Mouse (Mus musculus): ENCODE measurements around the gene Larp1. TPM values are rescaled to one million over a fixed set of nuclear protein-coding genes. Genes with fewer than 3 reads are reported as not detected.

The Larp1 gene
- polyA plus RNA-seq, 1 experiment from 2014 or later: 18.2 TPM

DNA sequence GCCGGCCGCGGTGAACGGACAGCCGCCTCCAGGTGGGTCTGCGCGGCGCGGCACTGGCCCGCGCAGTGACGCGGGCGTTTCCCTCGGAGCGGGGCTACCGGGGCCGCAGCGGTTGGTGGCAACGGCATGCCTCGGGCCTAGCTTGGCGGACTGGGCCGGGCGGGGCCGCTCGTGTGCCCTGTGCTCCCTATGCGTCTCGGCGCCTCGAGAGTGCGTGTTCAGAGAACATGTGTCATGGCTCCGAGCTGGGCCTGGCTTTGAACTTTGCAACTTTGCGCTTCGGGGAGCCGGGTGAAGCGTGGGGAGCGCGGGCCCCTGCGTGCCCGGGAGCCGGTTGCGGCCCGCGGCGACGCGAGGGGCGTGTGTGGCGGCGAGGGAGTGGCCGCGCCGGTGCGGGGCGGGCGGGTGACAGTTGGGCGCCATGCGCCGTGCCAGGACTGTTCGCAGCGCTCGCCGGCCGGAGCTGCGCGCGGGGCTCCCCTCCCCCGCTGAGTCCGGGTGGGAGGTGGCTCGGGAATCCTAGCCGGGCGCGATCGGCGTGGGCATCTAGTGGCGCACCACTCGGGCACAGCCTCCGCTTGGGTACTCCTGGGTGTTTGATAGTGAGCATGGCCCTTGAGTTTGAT is 765 bp downstream of the Larp1 start:
- H3K4me1 ChIP-seq (replicated peaks; ENCODE audit: control insufficient read depth, insufficient read depth, low read length): peaks cover 5% of the 10 kb centered on the region
- H3K4me3 ChIP-seq (ENCODE audit: low read depth, low read length): peak overlapping the region; percentile 77
- H3K27me3 ChIP-seq (ENCODE audit: control insufficient read depth, insufficient read depth, low read length): no peaks in the 10 kb centered on the region
- H3K4me2 ChIP-seq (replicated peaks; ENCODE audit: low read depth, low read length): peak overlapping the region; percentile 87
- no peaks in the 10 kb centered on the region for H3K36me3 ChIP-seq (ENCODE audit: control insufficient read depth, insufficient read depth, low read length)
- WGBS: under 1% methylated on average over 62 of the region's 78 CpGs
- peak; percentile 64 for DNase-seq (ENCODE audit: low spot score)
- peak overlapping the region; percentile 86 for H3K9ac ChIP-seq (ENCODE audit: low read depth, low read length)
- peak; percentile 68 for ATAC-seq (ENCODE audit: low FRiP score)
- no peaks in the 10 kb centered on the region for H3K9me3 ChIP-seq (ENCODE audit: control insufficient read depth, low read length)
- H3K27ac ChIP-seq (ENCODE audit: low read depth, low read length): peak overlapping the region; percentile 89

- Histone ChIP-seq H3K36me3 (ENCODE audit: control insufficient read depth, insufficient read depth, low read length) (no peaks in the 10 kb centered on the region), H3K4me2 (replicated peaks; ENCODE audit: low read depth, low read length) (peak overlapping the region; percentile 87), H3K9me3 (ENCODE audit: control insufficient read depth, low read length) (no peaks in the 10 kb centered on the region), H3K4me3 (ENCODE audit: low read depth, low read length) (peak overlapping the region; percentile 77), H3K27ac (ENCODE audit: low read depth, low read length) (no peak overlapping the region), H3K4me1 (replicated peaks; ENCODE audit: control insufficient read depth, insufficient read depth, low read length) (peaks cover 5% of the 10 kb centered on the region), H3K9ac (ENCODE audit: low read depth, low read length) (peak overlapping the region; percentile 86), H3K27me3 (ENCODE audit: control insufficient read depth, insufficient read depth, low read length) (no peaks in the 10 kb centered on the region)
- WGBS: 3% methylated on average over 16 of the region's 16 CpGs
- no peak for ATAC-seq (ENCODE audit: low FRiP score)
- DNase-seq (ENCODE audit: low spot score): peak; percentile 44
These were observed 1.4 kb downstream of the Larp1 start for GRCm38 (mm10) chr11:58010226-58010781.

DNA sequence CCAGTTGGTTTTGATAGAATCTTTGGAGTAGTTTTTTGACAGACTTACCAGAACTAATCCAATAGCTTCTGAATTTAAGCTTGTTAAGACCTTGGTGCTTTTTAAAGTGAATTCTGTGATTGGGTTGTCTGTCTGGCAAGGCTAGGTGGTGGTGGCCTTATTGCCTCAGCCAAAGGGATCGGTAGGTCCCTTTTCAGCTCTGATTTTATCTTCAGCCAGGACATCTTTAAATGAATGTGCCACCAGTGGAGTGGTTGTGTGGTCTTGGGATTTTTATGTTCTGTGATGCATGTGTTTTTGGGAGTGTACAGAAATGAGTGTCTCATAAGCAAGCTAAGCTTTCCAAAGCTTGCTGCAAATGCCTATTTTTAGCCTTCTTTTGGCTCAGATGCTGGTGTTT is 2.1 kb downstream of the Larp1 start:
- no peaks in the 10 kb centered on the region for H3K36me3 ChIP-seq (ENCODE audit: control insufficient read depth, insufficient read depth, low read length)
- no peak overlapping the region for H3K27ac ChIP-seq (ENCODE audit: low read depth, low read length)
- ATAC-seq (ENCODE audit: low FRiP score): no peak
- H3K9me3 ChIP-seq (ENCODE audit: control insufficient read depth, low read length): no peaks in the 10 kb centered on the region
- peak overlapping the region; percentile 6; the same call in 1 of the 2 replicates for H3K4me3 ChIP-seq (ENCODE audit: low read depth, low read length)
- H3K27me3 ChIP-seq (ENCODE audit: control insufficient read depth, insufficient read depth, low read length): no peaks in the 10 kb centered on the region
- H3K4me1 ChIP-seq (replicated peaks; ENCODE audit: control insufficient read depth, insufficient read depth, low read length): peaks cover 5% of the 10 kb centered on the region
- DNase-seq (ENCODE audit: low spot score): no peak
- H3K4me2 ChIP-seq (replicated peaks; ENCODE audit: low read depth, low read length): peak overlapping the region; percentile 87; the same call in 1 of the 2 replicates
- no peak overlapping the region for H3K9ac ChIP-seq (ENCODE audit: low read depth, low read length)
- WGBS: 53% methylated on average over 1 of the region's 1 CpGs

GRCm38 (mm10) chr11:58011813-58012212 is 2.9 kb downstream of the Larp1 start:
- Histone ChIP-seq H3K4me2 (replicated peaks; ENCODE audit: low read depth, low read length) (no peak overlapping the region), H3K9ac (ENCODE audit: low read depth, low read length) (no peak overlapping the region), H3K27me3 (ENCODE audit: control insufficient read depth, insufficient read depth, low read length) (no peaks in the 10 kb centered on the region), H3K4me3 (ENCODE audit: low read depth, low read length) (no peak overlapping the region), H3K9me3 (ENCODE audit: control insufficient read depth, low read length) (no peaks in the 10 kb centered on the region), H3K27ac (ENCODE audit: low read depth, low read length) (no peak overlapping the region), H3K36me3 (ENCODE audit: control insufficient read depth, insufficient read depth, low read length) (no peaks in the 10 kb centered on the region), H3K4me1 (replicated peaks; ENCODE audit: control insufficient read depth, insufficient read depth, low read length) (peaks cover 5% of the 10 kb centered on the region)
- DNase-seq (ENCODE audit: low spot score) (no peak), ATAC-seq (ENCODE audit: low FRiP score) (no peak)
- 83% methylated on average over 4 of the region's 4 CpGs for WGBS

GRCm38 (mm10) chr11:58012674-58013073 is 3.8 kb downstream of the Larp1 start:
- Histone ChIP-seq H3K9ac (ENCODE audit: low read depth, low read length) (no peak overlapping the region), H3K4me3 (ENCODE audit: low read depth, low read length) (no peak overlapping the region), H3K27ac (ENCODE audit: low read depth, low read length) (no peak overlapping the region), H3K4me1 (replicated peaks; ENCODE audit: control insufficient read depth, insufficient read depth, low read length) (peaks cover 5% of the 10 kb centered on the region), H3K9me3 (ENCODE audit: control insufficient read depth, low read length) (no peaks in the 10 kb centered on the region), H3K36me3 (ENCODE audit: control insufficient read depth, insufficient read depth, low read length) (no peaks in the 10 kb centered on the region), H3K27me3 (ENCODE audit: control insufficient read depth, insufficient read depth, low read length) (no peaks in the 10 kb centered on the region), H3K4me2 (replicated peaks; ENCODE audit: low read depth, low read length) (no peak overlapping the region)
- ATAC-seq (ENCODE audit: low FRiP score) (no peak), DNase-seq (ENCODE audit: low spot score) (no peak)
- WGBS: 79% methylated on average over 1 of the region's 1 CpGs

DNA sequence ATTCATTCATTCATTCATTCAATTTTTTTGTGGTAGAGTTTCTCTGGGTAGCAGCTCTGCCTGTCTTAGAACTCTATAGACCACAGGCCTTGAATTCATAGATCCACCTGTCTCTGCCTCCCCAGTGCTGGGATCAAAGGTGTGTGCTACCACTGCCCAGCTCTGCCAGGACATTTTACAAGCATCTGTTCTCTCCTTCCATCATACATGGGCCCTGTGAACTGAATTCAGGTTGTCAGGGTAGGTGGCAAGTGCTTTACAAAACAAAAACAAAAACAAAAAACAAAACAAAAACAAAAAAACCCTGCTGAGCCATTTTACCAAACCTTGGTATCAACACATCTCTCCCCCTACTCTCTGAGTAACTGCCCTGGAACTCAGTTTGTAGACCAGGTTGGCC is 4.2 kb downstream of the Larp1 start:
- H3K4me2 ChIP-seq (replicated peaks; ENCODE audit: low read depth, low read length): no peak overlapping the region
- no peaks in the 10 kb centered on the region for H3K27me3 ChIP-seq (ENCODE audit: control insufficient read depth, insufficient read depth, low read length)
- no peaks in the 10 kb centered on the region for H3K36me3 ChIP-seq (ENCODE audit: control insufficient read depth, insufficient read depth, low read length)
- ATAC-seq (ENCODE audit: low FRiP score): no peak
- H3K9me3 ChIP-seq (ENCODE audit: control insufficient read depth, low read length): no peaks in the 10 kb centered on the region
- H3K4me3 ChIP-seq (ENCODE audit: low read depth, low read length): no peak overlapping the region
- peaks cover 5% of the 10 kb centered on the region for H3K4me1 ChIP-seq (replicated peaks; ENCODE audit: control insufficient read depth, insufficient read depth, low read length)
- no peak overlapping the region for H3K27ac ChIP-seq (ENCODE audit: low read depth, low read length)
- no peak overlapping the region for H3K9ac ChIP-seq (ENCODE audit: low read depth, low read length)
- no peak for DNase-seq (ENCODE audit: low spot score)

DNA sequence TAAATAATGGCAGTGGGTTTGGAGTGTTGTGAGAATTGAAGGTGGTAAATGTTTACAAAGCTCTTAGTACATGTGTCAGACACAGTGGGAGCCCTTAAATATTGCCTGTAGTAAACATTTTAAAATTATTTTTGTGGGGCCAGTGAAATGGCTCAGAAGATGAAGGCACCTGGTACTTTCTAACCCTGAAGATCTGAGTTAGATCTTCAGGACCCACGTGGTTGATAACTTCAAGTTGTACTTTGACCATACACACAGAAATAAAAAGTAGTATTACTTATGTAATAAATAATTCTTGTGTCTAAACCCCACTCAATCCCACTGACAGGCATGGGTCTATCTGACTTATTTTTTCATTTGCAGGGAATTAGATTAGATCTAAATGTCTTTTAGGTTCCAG is 5.7 kb downstream of the Larp1 start:
- ATAC-seq (ENCODE audit: low FRiP score) (no peak), DNase-seq (ENCODE audit: low spot score) (no peak)
- Histone ChIP-seq H3K9ac (ENCODE audit: low read depth, low read length) (no peak overlapping the region), H3K4me1 (replicated peaks; ENCODE audit: control insufficient read depth, insufficient read depth, low read length) (peaks cover 5% of the 10 kb centered on the region), H3K9me3 (ENCODE audit: control insufficient read depth, low read length) (no peaks in the 10 kb centered on the region), H3K4me2 (replicated peaks; ENCODE audit: low read depth, low read length) (no peak overlapping the region), H3K27me3 (ENCODE audit: control insufficient read depth, insufficient read depth, low read length) (no peaks in the 10 kb centered on the region), H3K27ac (ENCODE audit: low read depth, low read length) (no peak overlapping the region), H3K36me3 (ENCODE audit: control insufficient read depth, insufficient read depth, low read length) (no peaks in the 10 kb centered on the region), H3K4me3 (ENCODE audit: low read depth, low read length) (no peak overlapping the region)
- WGBS: 80% methylated on average over 1 of the region's 1 CpGs

- DNase-seq (ENCODE audit: low spot score) (no peak), ATAC-seq (ENCODE audit: low FRiP score) (no peak)
- Histone ChIP-seq H3K4me3 (ENCODE audit: low read depth, low read length) (no peak overlapping the region), H3K9ac (ENCODE audit: low read depth, low read length) (no peak overlapping the region), H3K9me3 (ENCODE audit: control insufficient read depth, low read length) (no peaks in the 10 kb centered on the region), H3K4me2 (replicated peaks; ENCODE audit: low read depth, low read length) (no peak overlapping the region), H3K27ac (ENCODE audit: low read depth, low read length) (no peak overlapping the region), H3K4me1 (replicated peaks; ENCODE audit: control insufficient read depth, insufficient read depth, low read length) (peaks cover 5% of the 10 kb centered on the region), H3K36me3 (ENCODE audit: control insufficient read depth, insufficient read depth, low read length) (no peaks in the 10 kb centered on the region), H3K27me3 (ENCODE audit: control insufficient read depth, insufficient read depth, low read length) (no peaks in the 10 kb centered on the region)
- WGBS: 75% methylated on average over 2 of the region's 2 CpGs
These were observed 6.5 kb downstream of the Larp1 start for GRCm38 (mm10) chr11:58015339-58015738.

GRCm38 (mm10) chr11:58016371-58016770 is 7.5 kb downstream of the Larp1 start:
- Histone ChIP-seq H3K36me3 (ENCODE audit: control insufficient read depth, insufficient read depth, low read length) (no peaks in the 10 kb centered on the region), H3K4me2 (replicated peaks; ENCODE audit: low read depth, low read length) (no peak overlapping the region), H3K27me3 (ENCODE audit: control insufficient read depth, insufficient read depth, low read length) (no peaks in the 10 kb centered on the region), H3K4me1 (replicated peaks; ENCODE audit: control insufficient read depth, insufficient read depth, low read length) (0 out of 2 replicates have a peak, but pooled peaks cover under 1% of the 10 kb centered on the region), H3K4me3 (ENCODE audit: low read depth, low read length) (no peak overlapping the region), H3K9me3 (ENCODE audit: control insufficient read depth, low read length) (no peaks in the 10 kb centered on the region), H3K27ac (ENCODE audit: low read depth, low read length) (no peak overlapping the region), H3K9ac (ENCODE audit: low read depth, low read length) (no peak overlapping the region)
- no peak for DNase-seq (ENCODE audit: low spot score)
- 72% methylated on average over 3 of the region's 3 CpGs for WGBS
- ATAC-seq (ENCODE audit: low FRiP score): no peak

Measured in hindbrain, embryonic 11.5 days (tissue).